Mouse (Mus musculus): ENCODE data around the gene Crisp4.

The Crisp4 gene

GRCm38 (mm10) chr1:18145802-18146201 is at the start of gene Crisp4:
Gene Crisp4 (minus strand): TSS chr1:18145902.
- no peak for DNase-seq

- DNase-seq = no peak
Observed at GRCm38 (mm10) chr1:18191719-18192118, 46.0 kb upstream of the Crisp4 start.

GRCm38 (mm10) chr1:18190714-18191712 is 45.3 kb upstream of the Crisp4 start:
- no peak for DNase-seq

- DNase-seq = peak; percentile 37
Observed at GRCm38 (mm10) chr1:18181167-18181566, 35.5 kb upstream of the Crisp4 start.

GRCm38 (mm10) chr1:18170573-18170972 is 24.9 kb upstream of the Crisp4 start:
- DNase-seq = no peak

- DNase-seq = peak; percentile 3
Observed at GRCm38 (mm10) chr1:18168261-18168660, 22.6 kb upstream of the Crisp4 start.

- no peak for DNase-seq
Observed at GRCm38 (mm10) chr1:18159082-18159481, 13.4 kb upstream of the Crisp4 start.

GRCm38 (mm10) chr1:18148211-18148610 is 2.5 kb upstream of the Crisp4 start:
- peak; percentile 39 for DNase-seq

- no peak for DNase-seq
Observed at GRCm38 (mm10) chr1:18131691-18132090, 14.0 kb downstream of the Crisp4 start.

GRCm38 (mm10) chr1:18129983-18130382 is 15.7 kb downstream of the Crisp4 start:
- DNase-seq = no peak

- no peak for DNase-seq
Observed at GRCm38 (mm10) chr1:18106720-18107355, 38.9 kb downstream of the Crisp4 start.

- no peak for DNase-seq
Observed at GRCm38 (mm10) chr1:18105866-18106529, 39.7 kb downstream of the Crisp4 start.

GRCm38 (mm10) chr1:18105029-18105865 is 40.5 kb downstream of the Crisp4 start:
- DNase-seq = no peak
